ENCODE assay signal across 9 mouse cellular contexts in the genomic region with DNA sequence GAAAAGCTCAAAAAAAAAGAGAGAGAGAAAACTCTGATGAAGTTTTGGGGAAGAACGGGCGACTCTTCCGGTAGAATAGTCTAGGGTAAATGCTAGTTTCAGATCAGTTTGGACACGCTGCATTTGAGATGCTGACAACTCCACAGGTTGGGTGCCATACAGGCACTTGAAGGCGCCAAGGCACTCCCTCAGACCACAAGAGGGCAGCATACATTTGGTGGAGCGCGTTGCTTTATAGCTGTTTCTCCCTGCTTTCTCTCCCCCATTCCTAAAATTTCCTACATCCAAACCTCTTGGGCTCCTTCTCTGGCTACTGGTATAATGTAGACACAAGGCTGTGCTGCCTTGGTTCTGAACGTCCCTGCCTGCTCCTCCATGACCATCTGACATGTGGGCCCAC. TPM values are rescaled to one million over a fixed set of nuclear protein-coding genes. Genes with fewer than 3 reads are reported as not detected.
DNase-seq lines count a peak whose midpoint lies in the region; ATAC-seq and TF ChIP-seq lines count a peak whose summit lies in the region.
"Had no signal": no experiment of that assay in that cellular context is flagged by ENCODE, and none has a peak within 500 bp of the region (broad histone marks: within the 10 kb centered on the region; RNA-seq: fewer than 3 reads in every experiment).

No protein-coding gene starts in this region.

- no peaks in the 10 kb centered on the region for H3K27me3 ChIP-seq in thymus, adult 2 months (ENCODE audit: control insufficient read depth, insufficient read depth, low read length)
- H3K27me3 ChIP-seq in intestine, embryonic 15.5 days (replicated peaks) = no peaks in the 10 kb centered on the region
- H3K27me3 ChIP-seq in limb, embryonic 10.5 days (ENCODE audit: low read depth, poor library complexity, severe bottlenecking) = 0 out of 2 replicates have a peak, but pooled peaks cover 5% of the 10 kb centered on the region

- H3K9ac ChIP-seq in intestine, embryonic 15.5 days = no peak overlapping the region

- H3K4me1 ChIP-seq in thymus, adult 2 months (replicated peaks; ENCODE audit: control insufficient read depth, insufficient read depth, low read length) = peaks cover 21% of the 10 kb centered on the region
- H3K4me1 ChIP-seq in intestine, embryonic 15.5 days (replicated peaks) = peaks cover 20% of the 10 kb centered on the region
- peaks cover 46% of the 10 kb centered on the region for H3K4me1 ChIP-seq in limb, embryonic 10.5 days

- H3K36me3 ChIP-seq in thymus, adult 2 months (ENCODE audit: control insufficient read depth, insufficient read depth, low read length) = peaks cover 9% of the 10 kb centered on the region
- peaks cover 11% of the 10 kb centered on the region for H3K36me3 ChIP-seq in intestine, embryonic 15.5 days
- H3K36me3 ChIP-seq in limb, embryonic 10.5 days = peaks cover 55% of the 10 kb centered on the region

- no peak for ATAC-seq in intestine, embryonic 15.5 days

- no peak overlapping the region for H3K4me3 ChIP-seq in thymus, adult 2 months (ENCODE audit: control insufficient read depth, insufficient read depth, low read length)
- H3K4me3 ChIP-seq in intestine, embryonic 15.5 days (replicated peaks) = no peak overlapping the region
- peak overlapping the region; percentile 79; the same call in 1 of the 2 replicates for H3K4me3 ChIP-seq in limb, embryonic 10.5 days

- H3K27ac ChIP-seq in thymus, adult 2 months (ENCODE audit: control insufficient read depth, insufficient read depth, low read length) = no peak overlapping the region
- H3K27ac ChIP-seq in intestine, embryonic 15.5 days = no peak overlapping the region
- no peak overlapping the region for H3K27ac ChIP-seq in limb, embryonic 10.5 days

- TF ChIP-seq CTCF in thymus, adult 2 months (IDR thresholded peaks at IDR 0.05; ENCODE audit: borderline replicate concordance, control insufficient read depth, extremely low read depth, insufficient read depth, low read length, poor library complexity) = peak; percentile 59; the same call in 1 of the 2 replicates

- peak overlapping the region; percentile 93 for H3K4me2 ChIP-seq in intestine, embryonic 15.5 days (replicated peaks)

- no peaks in the 10 kb centered on the region for H3K9me3 ChIP-seq in intestine, embryonic 15.5 days
- H3K9me3 ChIP-seq in limb, embryonic 10.5 days (replicated peaks) = no peaks in the 10 kb centered on the region

- peak; percentile 56 for DNase-seq in thymus, adult 2 months
- no peak for DNase-seq in thymus, adult 18-20 months
- peak; percentile 87 to 88 for DNase-seq in cerebellum, postnatal 14 days
- peak; percentile 56 for DNase-seq in gastrocnemius, postnatal 10 days
- peak; percentile 67 for DNase-seq in limb, embryonic 10.5 days (ENCODE audit: low spot score)
- DNase-seq in mesoderm, embryonic 11.5 days (ENCODE audit: low read depth, low spot score) = peak; percentile 77
- peak; percentile 43 to 71 for DNase-seq in spleen, postnatal 10 days (ENCODE audit: low spot score in 2 of 2)

- TF ChIP-seq POLR2A in thymus, adult 2 months (IDR thresholded peaks at IDR 0.05; ENCODE audit: control insufficient read depth, extremely low read depth, insufficient read depth, low read length, poor library complexity) = no peak

- 18% methylated on average over 8 of the region's 8 CpGs for WGBS in thymus, adult 2 months
- WGBS in intestine, embryonic 15.5 days = 20% methylated on average over 8 of the region's 8 CpGs
- 17% methylated on average over 8 of the region's 8 CpGs for WGBS in limb, embryonic 10.5 days

RNA-seq across cellular contexts. Expression of a gene that starts 0.9 kb away (rescaled TPM):
- 82.8 and 94.9 TPM in 2 replicates for polyA plus RNA-seq in thymus, adult 2 months (2012; rRNA removed)
- total RNA-seq in gastrocnemius, postnatal 10 days (2021) = 10 to 100 TPM; 31.5 to 41.4 TPM
- 58.8 and 65.0 TPM in 2 replicates for polyA plus RNA-seq in intestine, embryonic 15.5 days (2015; fragmentation: Nextera tagmentation; extraction: Ambion mirVana)
- 93.6 and 101 TPM in 2 replicates for polyA plus RNA-seq in limb, embryonic 10.5 days (2016; fragmentation: Nextera tagmentation; extraction: Ambion mirVana)

RNA-seq across cellular contexts. Expression of a gene that starts 8.7 kb away (rescaled TPM):
- polyA plus RNA-seq in thymus, adult 2 months (2012; rRNA removed) = 60.5 and 72.8 TPM in 2 replicates
- total RNA-seq in gastrocnemius, postnatal 10 days (2021) = 10 to 100 TPM; 44.3 to 57.6 TPM
- polyA plus RNA-seq in intestine, embryonic 15.5 days (2015; fragmentation: Nextera tagmentation; extraction: Ambion mirVana) = 122 and 131 TPM in 2 replicates
- polyA plus RNA-seq in limb, embryonic 10.5 days (2016; fragmentation: Nextera tagmentation; extraction: Ambion mirVana) = 118 and 123 TPM in 2 replicates

RNA-seq across cellular contexts. Expression of a gene that starts 14.5 kb away (rescaled TPM):
- 47.4 and 73.2 TPM in 2 replicates for polyA plus RNA-seq in thymus, adult 2 months (2012; rRNA removed)
- 10 to 100 TPM; 74.3 to 75.3 TPM for total RNA-seq in gastrocnemius, postnatal 10 days (2021)
- 127 and 129 TPM in 2 replicates for polyA plus RNA-seq in intestine, embryonic 15.5 days (2015; fragmentation: Nextera tagmentation; extraction: Ambion mirVana)
- 202 and 253 TPM in 2 replicates for polyA plus RNA-seq in limb, embryonic 10.5 days (2016; fragmentation: Nextera tagmentation; extraction: Ambion mirVana)

RNA-seq across cellular contexts. Expression of a gene that starts 16.7 kb away (rescaled TPM):
- polyA plus RNA-seq in thymus, adult 2 months (2012; rRNA removed) = 0.06 and 0.15 TPM in 2 replicates
- total RNA-seq in gastrocnemius, postnatal 10 days (2021) = not detected
- not detected in 2 replicates for polyA plus RNA-seq in intestine, embryonic 15.5 days (2015; fragmentation: Nextera tagmentation; extraction: Ambion mirVana)
- polyA plus RNA-seq in limb, embryonic 10.5 days (2016; fragmentation: Nextera tagmentation; extraction: Ambion mirVana) = not detected in 2 replicates
- total RNA-seq: adrenal gland, adult 18-20 months had no signal

RNA-seq across cellular contexts. Expression of a gene that starts 17.4 kb away (rescaled TPM):
- 2.3 and 3.0 TPM in 2 replicates for polyA plus RNA-seq in thymus, adult 2 months (2012; rRNA removed)
- 10 to 100 TPM; 20.1 to 28.2 TPM for total RNA-seq in gastrocnemius, postnatal 10 days (2021)
- polyA plus RNA-seq in intestine, embryonic 15.5 days (2015; fragmentation: Nextera tagmentation; extraction: Ambion mirVana) = 5.1 and 6.4 TPM in 2 replicates
- 6.1 and 7.8 TPM in 2 replicates for polyA plus RNA-seq in limb, embryonic 10.5 days (2016; fragmentation: Nextera tagmentation; extraction: Ambion mirVana)

Comparison
In these comparisons a context has a peak if more than half of its experiments do, and no peak if none do; other contexts are left out.
1. DNase-seq: peak in thymus, adult 2 months (single experiment), cerebellum, postnatal 14 days (2 of 2), gastrocnemius, postnatal 10 days (single experiment), limb, embryonic 10.5 days (single experiment), mesoderm, embryonic 11.5 days (single experiment) and spleen, postnatal 10 days (2 of 2); none in thymus, adult 18-20 months (0 of 2).